Mouse (Mus musculus): ENCODE measurements around the gene Cldn20.

Cldn20 gene

GRCm38 (mm10) chr17:3529523-3529922 lies 2.8 kb upstream of the Cldn20 start:
- DNase-seq (ENCODE audit: low spot score): no peak

GRCm38 (mm10) chr17:3530549-3530948 lies 1.8 kb upstream of the Cldn20 start:
- no peak for DNase-seq (ENCODE audit: low spot score)

GRCm38 (mm10) chr17:3531641-3532040 lies 713 bp upstream of the Cldn20 start:
- DNase-seq (ENCODE audit: low spot score): no peak

GRCm38 (mm10) chr17:3533425-3533824 lies 1.1 kb downstream of the Cldn20 start:
- DNase-seq (ENCODE audit: low spot score): peak; percentile 55

- DNase-seq (ENCODE audit: low spot score): no peak
Observed at GRCm38 (mm10) chr17:3540304-3540703, 8.0 kb downstream of the Cldn20 start.

GRCm38 (mm10) chr17:3541033-3541432 lies 8.7 kb downstream of the Cldn20 start:
- no peak for DNase-seq (ENCODE audit: low spot score)

GRCm38 (mm10) chr17:3547725-3548124 lies 15.4 kb downstream of the Cldn20 start:
- DNase-seq (ENCODE audit: low spot score): no peak

- DNase-seq (ENCODE audit: low spot score): no peak
Observed at GRCm38 (mm10) chr17:3556251-3556650, 23.9 kb downstream of the Cldn20 start.

GRCm38 (mm10) chr17:3557331-3558311 lies 25.3 kb downstream of the Cldn20 start, which contains the start of gene Tfb1m:
Gene Tfb1m (minus strand): TSS chr17:3557781.
- peak; percentile 100 for DNase-seq (ENCODE audit: low spot score)

- DNase-seq (ENCODE audit: low spot score): peak; percentile 17
Observed at GRCm38 (mm10) chr17:3558356-3558870, 26.1 kb downstream of the Cldn20 start.

- no peak for DNase-seq (ENCODE audit: low spot score)
Observed at GRCm38 (mm10) chr17:3560534-3560933, 28.2 kb downstream of the Cldn20 start.

- no peak for DNase-seq (ENCODE audit: low spot score)
Observed at GRCm38 (mm10) chr17:3562405-3562804, 30.1 kb downstream of the Cldn20 start.

GRCm38 (mm10) chr17:3570876-3571275 lies 38.5 kb downstream of the Cldn20 start:
- peak; percentile 83 for DNase-seq (ENCODE audit: low spot score)

Measured in embryo, embryonic 10 days (tissue).